Mouse (Mus musculus) heart, embryonic 13.5 days (tissue): Measurements from ENCODE around the gene Cox19. TPM values are rescaled to one million over a fixed set of nuclear protein-coding genes. Genes with fewer than 3 reads are reported as not detected.
A peak's percentile ranks its signal among the peaks of the same experiment; 100 is the strongest.

Experiments
- ATAC-seq: fragments of 200-750 bp; cut with Nextera tagmentation; 2 replicates; pipeline ENCODE4 v1.8.0; 2017; ENCODE audit warnings: moderate TSS enrichment; ENCODE audit not compliant: insufficient number of reproducible peaks, low FRiP score, low TSS enrichment; ENCODE audit errors: extremely low read depth
- H3K27ac ChIP-seq: fragments of 300-500 bp; sonication (generic); replicated peaks from 2 replicates; pipeline ENCODE4 v1.5.1; 2015; ENCODE audit warnings: moderate library complexity, mild to moderate bottlenecking, inconsistent platforms
- H3K27me3 ChIP-seq: fragments of 300-500 bp; sonication (generic); replicated peaks from 2 replicates; pipeline ENCODE4 v1.6.1; 2015; ENCODE audit warnings: mild to moderate bottlenecking, inconsistent platforms
- H3K36me3 ChIP-seq: fragments of 300-500 bp; sonication (generic); 2 replicates; pipeline ENCODE4 v1.6.1; 2015; ENCODE audit warnings: mild to moderate bottlenecking, inconsistent platforms
- H3K4me1 ChIP-seq: fragments of 300-500 bp; sonication (generic); 2 replicates; pipeline ENCODE4 v1.6.1; 2015; ENCODE audit warnings: inconsistent platforms
- H3K4me2 ChIP-seq: fragments of 300-500 bp; sonication (generic); 2 replicates; pipeline ENCODE4 v1.6.1; 2015; ENCODE audit warnings: inconsistent platforms, mild to moderate bottlenecking, moderate library complexity
- H3K4me3 ChIP-seq: fragments of 300-500 bp; sonication (generic); 2 replicates; pipeline ENCODE4 v1.5.1; 2015; ENCODE audit warnings: moderate library complexity, mild to moderate bottlenecking, inconsistent platforms
- H3K9ac ChIP-seq: fragments of 300-500 bp; sonication (generic); 2 replicates; pipeline ENCODE4 v1.6.1; 2015; ENCODE audit warnings: inconsistent platforms, mild to moderate bottlenecking, moderate library complexity
- H3K9me3 ChIP-seq: fragments of 300-500 bp; sonication (generic); 2 replicates; pipeline ENCODE4 v1.6.1; 2016; ENCODE audit warnings: inconsistent platforms
- WGBS: fragments of 180-500 bp; shearing (Covaris S2); methylation state at CpG from one replicate; pipeline ENCODE4 v1.1.7; 2015; ENCODE audit warnings: mixed read lengths; 5-methylcytosine and 5-hydroxymethylcytosine counted together
- polyA plus RNA-seq: library from polyadenylated mRNA; unstranded; fragments of >200 nt; fragmentation: Nextera tagmentation; extraction: Ambion mirVana; gene quantifications from 2 replicates; pipeline ENCODE4 v1.2.1, GENCODE M21; 2015

The Cox19 gene
- polyA plus RNA-seq, 1 experiment from 2014 or later, result 68.4 TPM

DNA sequence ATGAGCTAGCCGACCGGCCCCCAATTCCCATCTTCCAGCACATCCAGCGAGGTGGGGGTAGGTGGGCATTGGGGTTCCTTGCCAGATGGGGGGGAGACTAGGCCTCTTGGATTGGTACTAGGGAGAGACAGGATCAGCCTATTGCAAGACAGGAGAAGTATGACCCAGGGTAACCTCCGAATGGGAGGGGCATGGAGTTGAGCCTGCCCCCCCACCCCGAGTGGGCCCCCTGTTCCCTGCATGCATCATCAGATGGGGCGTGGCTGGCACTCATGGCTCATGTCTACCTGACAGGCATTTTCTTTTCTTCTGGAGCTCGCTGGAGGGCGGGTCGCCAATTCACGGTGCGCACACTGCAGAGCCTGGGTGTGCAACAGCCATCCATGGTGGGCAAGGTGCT lies 2.7 kb upstream of the Cox19 start:
- H3K27ac ChIP-seq, result no peak overlapping the region
- no peak overlapping the region for H3K4me2 ChIP-seq
- no peak overlapping the region for H3K4me3 ChIP-seq
- peaks cover 22% of the 10 kb centered on the region for H3K4me1 ChIP-seq
- H3K9ac ChIP-seq, result no peak overlapping the region
- no peaks in the 10 kb centered on the region for H3K9me3 ChIP-seq
- WGBS, result 82% methylated on average over 11 of the region's 11 CpGs
- H3K27me3 ChIP-seq, result peaks cover 76% of the 10 kb centered on the region
- no peak for ATAC-seq
- no peaks in the 10 kb centered on the region for H3K36me3 ChIP-seq

- H3K4me1 ChIP-seq, result peaks cover 19% of the 10 kb centered on the region
- 43% methylated on average over 10 of the region's 10 CpGs for WGBS
- H3K4me2 ChIP-seq, result no peak overlapping the region
- no peak overlapping the region for H3K4me3 ChIP-seq
- ATAC-seq, result no peak
- H3K9ac ChIP-seq, result no peak overlapping the region
- H3K27ac ChIP-seq, result no peak overlapping the region
- no peaks in the 10 kb centered on the region for H3K36me3 ChIP-seq
- peaks cover 80% of the 10 kb centered on the region for H3K27me3 ChIP-seq
- no peaks in the 10 kb centered on the region for H3K9me3 ChIP-seq
Measured at GRCm38 (mm10) chr5:139353496-139353895, 2.3 kb upstream of the Cox19 start.

DNA sequence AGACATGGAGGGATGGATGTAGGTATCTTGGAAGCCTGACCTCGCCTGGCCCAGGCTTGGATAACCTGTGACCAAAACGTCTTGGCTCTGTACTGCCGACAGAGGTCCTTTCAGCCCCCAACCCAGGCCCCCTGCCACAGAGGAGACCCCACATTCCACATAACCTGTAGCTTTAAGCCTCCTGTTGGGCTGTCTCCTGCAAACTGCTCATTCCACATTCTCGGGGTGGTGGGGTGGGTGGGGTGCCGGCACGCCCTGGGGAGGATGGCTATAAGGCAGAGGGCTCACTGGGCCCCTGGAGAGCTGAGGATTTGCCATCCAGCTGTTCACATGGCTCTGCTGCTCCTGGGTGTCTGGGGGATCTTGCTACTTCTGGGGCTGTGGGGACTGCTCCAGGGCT lies 1.1 kb upstream of the Cox19 start, which contains the start of gene Cyp2w1:
Cyp2w1 (plus strand) TSS at position 301 of the 400 bp plus-strand sequence.
- Histone ChIP-seq H3K4me2 (peak within 1 kb of the TSS; percentile 20; the same call in 1 of the 2 replicates), H3K27me3 (peaks cover 82% of the 10 kb centered on the region), H3K4me3 (no peak within 1 kb of the TSS), H3K27ac (no peak within 1 kb of the TSS; the same call in 1 of the 2 replicates), H3K9me3 (no peaks in the 10 kb centered on the region), H3K36me3 (no peaks in the 10 kb centered on the region), H3K9ac (peak within 1 kb of the TSS; percentile 56), H3K4me1 (peaks cover 16% of the 10 kb centered on the region)
- ATAC-seq, result no peak
- WGBS, result 49% methylated on average over 6 of the region's 6 CpGs

- no peak for ATAC-seq
- H3K27me3 ChIP-seq, result peaks cover 81% of the 10 kb centered on the region
- no peak overlapping the region for H3K4me3 ChIP-seq
- H3K9me3 ChIP-seq, result no peaks in the 10 kb centered on the region
- peaks cover 16% of the 10 kb centered on the region for H3K4me1 ChIP-seq
- peak overlapping the region; percentile 56 for H3K9ac ChIP-seq
- H3K27ac ChIP-seq, result no peak overlapping the region; the same call in 1 of the 2 replicates
- no peaks in the 10 kb centered on the region for H3K36me3 ChIP-seq
- 19% methylated on average over 8 of the region's 8 CpGs for WGBS
- H3K4me2 ChIP-seq, result peak overlapping the region; percentile 20; the same call in 1 of the 2 replicates
Measured at GRCm38 (mm10) chr5:139351628-139352027, 410 bp upstream of the Cox19 start.

DNA sequence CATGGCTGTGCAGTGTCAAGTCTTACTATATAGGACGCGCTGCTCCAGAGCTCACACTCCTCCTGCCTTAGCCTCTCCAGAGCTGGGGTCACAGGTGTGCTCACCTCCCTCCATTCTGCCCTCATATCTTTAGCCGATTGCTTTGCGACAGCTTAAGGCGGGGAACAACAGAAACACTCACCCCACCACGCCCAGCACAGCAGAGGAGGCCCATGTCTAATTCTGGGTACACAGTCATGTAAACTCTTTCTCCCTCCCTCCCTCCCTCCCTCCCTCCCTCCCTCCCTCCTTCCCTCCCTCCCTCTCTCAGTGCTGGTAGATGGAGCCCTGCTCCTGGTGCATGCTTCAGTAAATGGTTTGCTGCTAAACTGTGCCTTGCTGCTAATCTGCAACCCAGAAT lies 1.5 kb downstream of the Cox19 start:
- H3K9ac ChIP-seq, result no peak overlapping the region
- H3K27ac ChIP-seq, result no peak overlapping the region
- H3K4me2 ChIP-seq, result no peak overlapping the region
- ATAC-seq, result no peak
- H3K27me3 ChIP-seq, result peaks cover 70% of the 10 kb centered on the region
- H3K4me1 ChIP-seq, result peaks cover 22% of the 10 kb centered on the region
- no peaks in the 10 kb centered on the region for H3K36me3 ChIP-seq
- no peaks in the 10 kb centered on the region for H3K9me3 ChIP-seq
- H3K4me3 ChIP-seq, result no peak overlapping the region
- WGBS, result 65% methylated on average over 6 of the region's 6 CpGs

DNA sequence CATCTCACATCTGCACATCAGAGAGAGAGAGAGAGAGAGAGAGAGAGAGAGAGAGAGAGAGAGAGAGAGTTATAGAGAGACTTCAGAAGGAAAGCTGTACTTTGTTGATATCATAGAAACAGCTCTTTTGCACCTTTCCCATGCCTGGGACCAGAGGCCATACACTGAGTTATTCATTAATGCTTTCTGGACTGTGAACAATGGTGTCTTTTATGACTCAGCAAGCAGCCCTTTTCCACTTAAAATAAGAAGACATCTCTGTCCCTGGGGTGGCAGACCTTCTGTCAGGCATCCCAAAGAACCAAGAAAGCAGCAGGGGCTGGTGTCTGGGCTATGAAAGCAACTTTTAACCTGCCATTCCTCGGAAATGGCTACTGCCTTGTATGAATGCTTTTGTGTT lies 4.0 kb downstream of the Cox19 start:
- Histone ChIP-seq H3K36me3 (peaks cover 8% of the 10 kb centered on the region), H3K9ac (no peak overlapping the region), H3K4me2 (no peak overlapping the region), H3K4me1 (peaks cover 39% of the 10 kb centered on the region), H3K27me3 (peaks cover 45% of the 10 kb centered on the region), H3K4me3 (no peak overlapping the region), H3K27ac (no peak overlapping the region), H3K9me3 (no peaks in the 10 kb centered on the region)
- ATAC-seq, result no peak
- WGBS, result 59% methylated on average over 1 of the region's 1 CpGs

- ATAC-seq, result no peak
- Histone ChIP-seq H3K9ac (peak overlapping the region; percentile 98), H3K36me3 (peaks cover 25% of the 10 kb centered on the region), H3K4me2 (peak overlapping the region; percentile 97), H3K27ac (peak overlapping the region; percentile 34), H3K9me3 (no peaks in the 10 kb centered on the region), H3K27me3 (peaks cover 26% of the 10 kb centered on the region), H3K4me3 (peak overlapping the region; percentile 91), H3K4me1 (peaks cover 28% of the 10 kb centered on the region)
- WGBS, result 18% methylated on average over 5 of the region's 5 CpGs
Measured at GRCm38 (mm10) chr5:139345364-139345714, 5.9 kb downstream of the Cox19 start.

- Histone ChIP-seq H3K27me3 (peaks cover 22% of the 10 kb centered on the region), H3K9ac (peak overlapping the region; percentile 98), H3K4me3 (peak overlapping the region; percentile 91), H3K27ac (peak overlapping the region; percentile 84), H3K4me1 (peaks cover 33% of the 10 kb centered on the region), H3K36me3 (peaks cover 30% of the 10 kb centered on the region), H3K4me2 (peak overlapping the region; percentile 97), H3K9me3 (no peaks in the 10 kb centered on the region)
- WGBS, result under 1% methylated on average over 33 of the region's 33 CpGs
- ATAC-seq, result peak; percentile 90
Measured at GRCm38 (mm10) chr5:139344687-139345363, 6.4 kb downstream of the Cox19 start.

DNA sequence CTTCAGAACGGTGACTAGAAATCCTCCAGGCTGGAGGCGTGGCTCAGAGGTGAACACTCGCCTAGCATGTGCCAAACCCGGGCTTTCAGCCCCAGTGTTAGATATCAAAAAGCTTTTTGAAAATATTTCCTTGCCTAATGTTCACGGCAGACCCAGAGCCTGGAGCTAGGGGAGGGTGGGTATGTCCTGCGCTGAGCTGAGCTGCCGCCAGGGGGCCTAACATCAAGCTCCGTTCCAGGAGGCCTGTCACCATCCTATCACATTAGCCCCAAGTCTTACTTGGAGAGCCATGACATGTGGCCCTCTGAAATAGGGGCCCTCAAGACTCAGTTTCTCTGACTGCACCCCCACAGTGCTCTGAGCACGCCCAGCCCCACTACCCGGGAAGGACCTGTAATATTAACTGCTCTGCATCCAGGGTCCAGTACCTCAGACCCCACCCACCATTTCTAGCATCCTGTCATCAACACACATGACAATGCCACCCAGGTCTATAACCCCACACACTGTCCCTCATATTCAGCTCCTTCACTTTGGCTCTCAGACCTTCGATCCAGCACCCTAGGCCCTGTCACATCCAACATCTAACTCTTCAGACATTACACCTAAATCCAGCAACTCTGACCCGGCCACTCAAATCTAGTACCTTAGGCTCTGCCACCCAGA lies 7.1 kb downstream of the Cox19 start:
- peak overlapping the region; percentile 91 for H3K4me3 ChIP-seq
- H3K4me2 ChIP-seq, result peak overlapping the region; percentile 97
- H3K27me3 ChIP-seq, result peaks cover 16% of the 10 kb centered on the region
- H3K4me1 ChIP-seq, result peaks cover 40% of the 10 kb centered on the region
- peaks cover 37% of the 10 kb centered on the region for H3K36me3 ChIP-seq
- no peaks in the 10 kb centered on the region for H3K9me3 ChIP-seq
- H3K27ac ChIP-seq, result peak overlapping the region; percentile 84
- WGBS, result 6% methylated on average over 12 of the region's 12 CpGs
- ATAC-seq, result peak; percentile 43; the same call in 1 of the 2 replicates
- peak overlapping the region; percentile 98 for H3K9ac ChIP-seq

DNA sequence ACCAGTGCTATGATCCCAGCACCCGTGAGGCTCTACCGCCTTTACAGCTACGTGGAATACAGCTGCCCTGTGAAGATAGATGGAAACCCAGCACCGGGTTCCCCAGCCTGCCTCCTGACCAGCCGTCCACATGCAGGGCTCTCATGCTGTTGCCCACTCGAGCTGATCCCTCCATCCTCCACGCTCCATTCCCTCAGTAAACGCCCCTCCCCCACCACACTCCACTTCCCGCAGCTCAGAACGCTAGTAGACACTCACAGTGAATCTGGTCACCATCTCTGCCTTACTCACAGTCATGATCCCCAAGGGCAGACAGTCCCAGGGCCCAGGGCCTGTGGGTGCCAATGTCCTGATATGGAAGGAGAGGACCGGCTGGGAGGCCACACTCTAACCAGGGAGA lies 12.3 kb downstream of the Cox19 start:
- Histone ChIP-seq H3K9ac (peak overlapping the region; percentile 2; the same call in 1 of the 2 replicates), H3K27me3 (no peaks in the 10 kb centered on the region), H3K9me3 (no peaks in the 10 kb centered on the region), H3K4me2 (no peak overlapping the region), H3K36me3 (peaks cover 79% of the 10 kb centered on the region), H3K4me3 (no peak overlapping the region), H3K27ac (peak overlapping the region; percentile 88; the same call in 1 of the 2 replicates), H3K4me1 (peaks cover 49% of the 10 kb centered on the region)
- ATAC-seq, result no peak
- WGBS, result 66% methylated on average over 11 of the region's 11 CpGs

DNA sequence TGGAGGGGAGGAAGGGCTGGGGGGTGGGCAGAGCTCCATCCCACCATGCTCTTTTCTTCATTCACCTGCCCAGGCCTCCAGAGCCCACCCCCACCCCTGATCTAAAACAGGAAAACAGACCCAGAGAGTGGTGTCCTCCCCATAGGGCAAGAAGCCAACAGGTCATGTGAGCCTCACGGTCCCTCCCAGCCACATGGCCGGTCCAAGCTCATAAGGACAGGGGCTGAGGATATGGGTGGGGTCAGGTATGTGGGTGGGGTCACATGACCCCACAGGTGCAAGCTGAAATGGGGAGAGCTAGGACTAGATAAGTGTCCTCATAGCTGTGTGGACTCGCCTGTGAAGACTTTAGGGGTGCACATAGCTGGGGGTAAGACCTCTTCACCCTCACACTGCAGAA lies 12.8 kb downstream of the Cox19 start:
- peak overlapping the region; percentile 88 for H3K27ac ChIP-seq
- 47% methylated on average over 3 of the region's 3 CpGs for WGBS
- peaks cover 44% of the 10 kb centered on the region for H3K4me1 ChIP-seq
- no peak for ATAC-seq
- peak overlapping the region; percentile 36 for H3K4me2 ChIP-seq
- peak overlapping the region; percentile 57; the same call in 1 of the 2 replicates for H3K9ac ChIP-seq
- peak overlapping the region; percentile 9; the same call in 1 of the 2 replicates for H3K4me3 ChIP-seq
- peaks cover 79% of the 10 kb centered on the region for H3K36me3 ChIP-seq
- H3K9me3 ChIP-seq, result no peaks in the 10 kb centered on the region
- H3K27me3 ChIP-seq, result no peaks in the 10 kb centered on the region
